Mouse (Mus musculus): Measurements from ENCODE around the gene Gm45785.

DNA sequence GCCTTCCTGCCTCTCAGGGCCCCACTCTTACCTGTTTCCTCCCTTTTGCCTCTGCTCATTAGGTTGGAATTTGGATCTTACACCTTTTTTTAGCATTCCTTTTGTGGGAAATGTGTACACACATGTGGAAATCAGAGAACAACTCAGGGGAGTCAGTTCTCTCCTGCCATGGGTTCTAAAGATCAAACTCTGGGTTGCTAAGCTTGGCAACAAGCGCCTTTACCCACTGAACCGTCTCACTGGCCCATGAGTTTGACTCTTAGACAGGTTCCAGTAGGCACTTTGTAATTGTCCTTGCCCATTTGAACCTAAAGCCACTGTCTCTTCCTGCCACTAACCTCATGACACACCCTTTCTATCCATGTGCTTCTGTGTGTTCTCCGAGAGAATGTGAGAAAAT lies 38.5 kb upstream of the Gm45785 start:
- TF ChIP-seq CTCF (IDR thresholded peaks at IDR 0.05; ENCODE audit: borderline replicate concordance, insufficient read depth, low read length) (no peak), POLR2A (IDR thresholded peaks at IDR 0.05; ENCODE audit: low read depth, low read length) (no peak)
